Mouse (Mus musculus): ENCODE data around the gene Rcor1. TPM values are rescaled to one million over a fixed set of nuclear protein-coding genes. Genes with fewer than 3 reads are reported as not detected.
A peak's percentile ranks its signal among the peaks of the same experiment; 100 is the strongest.

The Rcor1 gene
- polyA plus RNA-seq, 1 experiment from 2014 or later = 10.1 TPM

DNA sequence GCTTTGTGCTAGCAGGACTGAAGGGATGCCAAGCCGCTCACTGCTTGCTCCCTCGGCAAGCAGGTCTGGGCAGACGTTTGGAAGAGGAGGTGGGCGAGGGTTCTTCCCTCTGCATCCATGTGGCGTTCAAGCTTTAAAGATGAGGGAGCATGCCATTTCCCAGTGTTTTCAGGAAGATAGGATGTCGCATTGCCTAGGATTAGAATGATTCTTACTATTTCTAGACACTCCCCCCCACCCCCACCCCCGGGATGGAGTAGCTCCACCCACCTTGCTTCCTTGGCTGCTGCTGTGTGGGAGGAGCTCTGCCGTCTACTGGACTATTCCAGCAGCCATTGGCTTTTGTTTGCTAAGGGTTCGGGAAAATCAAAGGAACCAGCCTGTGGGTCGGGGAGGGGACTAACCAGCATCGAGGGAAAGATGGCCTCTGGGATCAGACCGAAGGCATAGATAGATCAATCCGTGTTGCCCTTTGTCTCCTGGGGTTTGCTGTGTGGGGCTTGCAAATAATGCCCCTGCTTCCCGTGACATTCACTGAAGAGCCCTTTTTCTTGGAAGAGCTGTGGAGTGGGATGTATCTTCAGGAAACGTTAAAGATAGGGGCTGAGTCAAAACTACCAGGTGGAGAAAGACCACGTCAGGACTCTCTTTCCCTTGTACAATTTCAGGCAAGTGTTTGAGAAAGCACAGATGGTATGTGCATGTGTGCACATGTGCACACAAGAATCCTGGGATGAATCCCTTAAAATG, 123.3 kb downstream of the Rcor1 start:
- Histone ChIP-seq H3K4me3 (replicated peaks) (peak overlapping the region; percentile 15), H3K4me2 (peak overlapping the region; percentile 47), H3K9me3 (no peaks in the 10 kb centered on the region), H3K27ac (peak overlapping the region; percentile 89), H3K27me3 (no peaks in the 10 kb centered on the region), H3K4me1 (peaks cover 45% of the 10 kb centered on the region), H3K36me3 (replicated peaks) (no peaks in the 10 kb centered on the region), H3K9ac (peak overlapping the region; percentile 42)
- peak; percentile 24; the same call in 1 of the 2 replicates for ATAC-seq (ENCODE audit: low FRiP score)
- WGBS = 9% methylated on average over 16 of the region's 16 CpGs

DNA sequence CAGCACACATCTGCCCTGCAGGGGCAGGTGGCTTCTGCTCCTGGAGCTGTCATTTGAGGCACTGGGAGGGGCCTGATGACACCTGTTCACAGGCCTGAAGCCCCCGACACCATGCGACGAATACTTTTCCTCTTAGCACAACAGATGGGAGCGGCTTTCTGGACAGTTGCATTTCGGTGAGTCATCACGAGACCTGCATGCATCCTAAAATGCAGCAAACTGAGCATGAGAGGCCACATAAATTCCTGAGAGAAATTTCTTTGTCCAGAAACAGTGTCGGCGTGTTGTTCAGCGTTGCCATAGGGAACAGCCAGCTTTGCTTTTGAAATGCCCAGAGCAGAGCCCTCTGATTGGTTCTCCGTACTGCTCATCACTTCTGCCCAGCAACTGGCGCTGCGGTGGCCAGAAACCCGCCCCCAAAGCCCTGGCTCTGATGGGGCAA, 125.2 kb downstream of the Rcor1 start:
- WGBS = 0% methylated on average over 13 of the region's 13 CpGs
- H3K4me1 ChIP-seq = peaks cover 60% of the 10 kb centered on the region
- peak overlapping the region; percentile 33 for H3K4me3 ChIP-seq (replicated peaks)
- H3K27ac ChIP-seq = peak overlapping the region; percentile 92
- H3K9ac ChIP-seq = peak overlapping the region; percentile 48; the same call in 1 of the 2 replicates
- peak overlapping the region; percentile 62 for H3K4me2 ChIP-seq
- H3K27me3 ChIP-seq = no peaks in the 10 kb centered on the region
- no peaks in the 10 kb centered on the region for H3K36me3 ChIP-seq (replicated peaks)
- ATAC-seq (ENCODE audit: low FRiP score) = peak; percentile 90
- H3K9me3 ChIP-seq = no peaks in the 10 kb centered on the region

DNA sequence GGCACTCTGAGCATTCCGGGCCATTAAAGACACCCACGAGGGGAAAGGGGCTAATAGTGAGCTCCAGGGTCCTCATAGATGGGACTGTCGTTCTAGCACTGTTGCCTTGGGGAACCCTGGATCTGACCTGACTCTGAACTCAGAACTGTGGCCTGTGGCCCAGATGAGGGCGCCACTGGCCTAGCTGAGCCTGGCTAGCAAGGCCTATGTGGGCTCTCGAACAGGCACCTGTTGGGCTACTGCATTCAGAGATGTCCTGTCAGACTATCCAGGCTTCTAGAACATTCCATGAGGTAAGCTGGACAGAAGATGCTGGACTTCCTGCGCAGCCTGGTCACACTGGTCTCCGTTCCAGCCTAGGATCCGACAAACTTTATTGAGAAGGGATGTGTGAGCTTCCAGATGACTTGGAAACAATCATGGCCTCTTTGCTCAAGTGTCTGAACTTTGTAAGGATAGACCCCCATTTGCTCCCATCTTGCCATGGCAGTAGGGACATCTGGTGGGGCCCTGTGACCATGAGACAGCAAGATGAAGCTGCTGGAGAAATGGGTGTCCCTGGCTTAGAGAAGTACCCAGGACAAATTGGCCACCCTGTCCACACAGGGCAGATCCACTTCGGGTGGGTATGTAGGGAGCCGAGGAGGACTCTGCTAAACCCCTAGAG, 126.1 kb downstream of the Rcor1 start:
- ATAC-seq (ENCODE audit: low FRiP score) = peak; percentile 5; the same call in 1 of the 2 replicates
- peaks cover 62% of the 10 kb centered on the region for H3K4me1 ChIP-seq
- H3K27me3 ChIP-seq = no peaks in the 10 kb centered on the region
- peak overlapping the region; percentile 88; the same call in 1 of the 2 replicates for H3K4me3 ChIP-seq (replicated peaks)
- H3K9ac ChIP-seq = no peak overlapping the region
- H3K27ac ChIP-seq = peak overlapping the region; percentile 92
- WGBS = 63% methylated on average over 10 of the region's 10 CpGs
- no peaks in the 10 kb centered on the region for H3K9me3 ChIP-seq
- H3K4me2 ChIP-seq = peak overlapping the region; percentile 87
- no peaks in the 10 kb centered on the region for H3K36me3 ChIP-seq (replicated peaks)

Other genes with a start within 250 kb of the Rcor1 start
- gene Mok, start 198.4 kb upstream of the Rcor1 start, polyA plus RNA-seq (2016; fragmentation: Nextera tagmentation; extraction: Ambion mirVana) = 11.4 and 11.6 TPM in 2 replicates
- 4.8 and 5.0 TPM in 2 replicates for gene Zfp839, start 189.1 kb upstream of the Rcor1 start, polyA plus RNA-seq (2016; fragmentation: Nextera tagmentation; extraction: Ambion mirVana)
- gene Cinp, start 150.2 kb upstream of the Rcor1 start, polyA plus RNA-seq (2016; fragmentation: Nextera tagmentation; extraction: Ambion mirVana) = 67.3 and 77.2 TPM in 2 replicates
- 8.3 and 8.8 TPM in 2 replicates for gene Tecpr2, start 150.1 kb upstream of the Rcor1 start, polyA plus RNA-seq (2016; fragmentation: Nextera tagmentation; extraction: Ambion mirVana)
- gene Ankrd9, start 60.3 kb upstream of the Rcor1 start, polyA plus RNA-seq (2016; fragmentation: Nextera tagmentation; extraction: Ambion mirVana) = 15.0 and 15.5 TPM in 2 replicates
- 25.4 and 25.5 TPM in 2 replicates for gene Traf3, start 127.0 kb downstream of the Rcor1 start, polyA plus RNA-seq (2016; fragmentation: Nextera tagmentation; extraction: Ambion mirVana)
- gene 4930595D18Rik, start 145.1 kb downstream of the Rcor1 start, polyA plus RNA-seq (2016; fragmentation: Nextera tagmentation; extraction: Ambion mirVana) = not detected in 2 replicates
- 0.63 and 0.95 TPM in 2 replicates for gene Amn, start 231.7 kb downstream of the Rcor1 start, polyA plus RNA-seq (2016; fragmentation: Nextera tagmentation; extraction: Ambion mirVana)

Data from forebrain, embryonic 12.5 days (tissue).